Mouse (Mus musculus) ES-E14 (cell line): Measurements from ENCODE around the gene Gbx1.

ENCODE experiments used
- CHD2 ChIP-seq: IDR thresholded peaks from 2 replicates; pipeline ENCODE4 v1.6.1; 2014; ENCODE audit warnings: mild to moderate bottlenecking, low read depth, low read length, inconsistent platforms
- HCFC1 ChIP-seq: IDR thresholded peaks from 2 replicates; pipeline ENCODE4 v1.6.1; 2012; ENCODE audit warnings: low read length, inconsistent platforms, borderline replicate concordance; ENCODE audit not compliant: insufficient read depth
- MAFK ChIP-seq: IDR thresholded peaks from 2 replicates; pipeline ENCODE4 v1.6.1; 2014; ENCODE audit warnings: mild to moderate bottlenecking, low read depth, low read length, inconsistent platforms; ENCODE audit not compliant: insufficient read depth
- ZC3H11A ChIP-seq: IDR thresholded peaks from 2 replicates; pipeline ENCODE4 v1.6.1; 2012; ENCODE audit warnings: low read depth, mild to moderate bottlenecking, inconsistent platforms, low read length, borderline replicate concordance
- ZNF384 ChIP-seq: IDR thresholded peaks from 2 replicates; pipeline ENCODE4 v1.6.1; 2012; ENCODE audit warnings: low read depth, low read length, inconsistent platforms

GRCm38 (mm10) chr5:24496756-24497155 lies 30.2 kb downstream of the Gbx1 start:
- no peak for TF ChIP-seq HCFC1
- no peak for TF ChIP-seq CHD2
- TF ChIP-seq ZNF384 = no peak
- no peak for TF ChIP-seq ZC3H11A
- no peak for TF ChIP-seq MAFK
